Mouse (Mus musculus) MEL (cell line): Measurements from ENCODE around the gene Rdh11. TPM values are rescaled to one million over a fixed set of nuclear protein-coding genes. Genes with fewer than 3 reads are reported as not detected.

Experiments
- DNase-seq: peaks from one replicate; pipeline ENCODE4 v3.0.0; 2011; ENCODE audit warnings: low read depth, low spot score
- H3K27ac ChIP-seq: 2 replicates; pipeline ENCODE4 v1.5.1; 2012; ENCODE audit warnings: low read depth, mild to moderate bottlenecking, control low read depth, low read length, moderate library complexity; ENCODE audit not compliant: control insufficient read depth
- H3K27me3 ChIP-seq, 2 experiments: fragments of 150-350 bp in 1 of 2; sonication (generic) in 1 of 2; 2 replicates each; pipeline ENCODE4 v1.6.1; 2012; ENCODE audit warnings: low read length in 2 of 2, mild to moderate bottlenecking in 2 of 2, improper control_type of control experiment in 1 of 2, moderate library complexity in 1 of 2; ENCODE audit not compliant: insufficient read depth in 2 of 2, control insufficient read depth in 1 of 2
- H3K36me3 ChIP-seq, 2 experiments: 2 replicates each; pipeline ENCODE4 v1.6.1; 2012 to 2014; ENCODE audit warnings: low read length in 2 of 2, improper control_type of control experiment in 1 of 2, inconsistent platforms in 1 of 2, mild to moderate bottlenecking in 1 of 2; ENCODE audit not compliant: insufficient read depth in 2 of 2, control insufficient read depth in 1 of 2
- H3K4me1 ChIP-seq, 2 experiments: fragments of 150-350 bp in 1 of 2; sonication (generic) in 1 of 2; 2 replicates each; pipeline ENCODE4 v1.6.1; 2012; ENCODE audit warnings: low read length in 2 of 2, improper control_type of control experiment in 1 of 2, mild to moderate bottlenecking in 1 of 2; ENCODE audit not compliant: insufficient read depth in 2 of 2, control insufficient read depth in 1 of 2
- H3K4me3 ChIP-seq, 2 experiments: fragments of 150-350 bp in 1 of 2; sonication (generic) in 1 of 2; 2 replicates each; pipeline ENCODE4 v1.5.1; 2012; ENCODE audit warnings: low read depth in 2 of 2, low read length in 2 of 2, mild to moderate bottlenecking in 2 of 2, moderate library complexity in 2 of 2, control low read depth in 1 of 2, improper control_type of control experiment in 1 of 2; ENCODE audit not compliant: control insufficient read depth in 1 of 2, insufficient read depth in 1 of 2
- H3K79me2 ChIP-seq: 2 replicates; pipeline ENCODE4 v1.6.1; 2012; ENCODE audit warnings: mild to moderate bottlenecking, low read length, moderate library complexity; ENCODE audit not compliant: control insufficient read depth, poor library complexity, insufficient read depth
- H3K9ac ChIP-seq: 2 replicates; pipeline ENCODE4 v1.6.1; 2012; ENCODE audit warnings: low read depth, mild to moderate bottlenecking, control low read depth, low read length, moderate library complexity; ENCODE audit not compliant: control insufficient read depth, poor library complexity, severe bottlenecking
- H3K9me3 ChIP-seq: fragments of 150-350 bp; sonication (generic); replicated peaks from 2 replicates; pipeline ENCODE4 v1.6.1; 2012; ENCODE audit warnings: mild to moderate bottlenecking, low read length, improper control_type of control experiment, moderate library complexity; ENCODE audit not compliant: insufficient read depth
- CHD1 ChIP-seq: IDR thresholded peaks from 2 replicates; pipeline ENCODE4 v1.6.1; 2012; ENCODE audit warnings: low read depth, mild to moderate bottlenecking, inconsistent platforms, low read length, improper control_type of control experiment
- CTCF ChIP-seq, 3 experiments: IDR thresholded peaks in 2 of 3; conservative IDR thresholded peaks in 1 of 3; 2 replicates each; pipeline ENCODE4 v1.5.1; 2011 to 2012; ENCODE audit warnings: low read length in 3 of 3, low read depth in 2 of 3, mild to moderate bottlenecking in 2 of 3, improper control_type of control experiment in 1 of 3, inconsistent platforms in 1 of 3, mixed read lengths in 1 of 3, moderate library complexity in 1 of 3; ENCODE audit not compliant: control insufficient read depth in 1 of 3, insufficient read depth in 1 of 3, poor library complexity in 1 of 3, severe bottlenecking in 1 of 3
- E2F4 ChIP-seq: IDR thresholded peaks from 2 replicates; pipeline ENCODE4 v1.6.1; 2011; ENCODE audit warnings: low read depth, low read length, improper control_type of control experiment, borderline replicate concordance
- ELF1 ChIP-seq: IDR thresholded peaks from 2 replicates; pipeline ENCODE4 v1.6.1; 2014; ENCODE audit warnings: low read depth, mild to moderate bottlenecking, inconsistent platforms, low read length, improper control_type of control experiment, moderate library complexity
- EP300 ChIP-seq, 2 experiments: IDR thresholded peaks; 2 replicates each; pipeline ENCODE4 v1.6.1; 2011; ENCODE audit warnings: improper control_type of control experiment in 2 of 2, low read length in 2 of 2, low read depth in 1 of 2, mild to moderate bottlenecking in 1 of 2
- ETS1 ChIP-seq: IDR thresholded peaks from 2 replicates; pipeline ENCODE4 v1.6.1; 2012; ENCODE audit warnings: low read depth, mild to moderate bottlenecking, inconsistent platforms, low read length, improper control_type of control experiment, moderate library complexity
- GATA1 ChIP-seq: IDR thresholded peaks from 2 replicates; pipeline ENCODE4 v1.6.1; 2011; ENCODE audit warnings: low read depth, low read length, improper control_type of control experiment
- HCFC1 ChIP-seq: IDR thresholded peaks from 2 replicates; pipeline ENCODE4 v1.6.1; 2012; ENCODE audit warnings: low read depth, mild to moderate bottlenecking, inconsistent platforms, low read length, improper control_type of control experiment, moderate library complexity
- JUND ChIP-seq: IDR thresholded peaks from 2 replicates; pipeline ENCODE4 v1.6.1; 2011; ENCODE audit warnings: low read depth, mild to moderate bottlenecking, improper control_type of control experiment, low read length
- KAT2A ChIP-seq: conservative IDR thresholded peaks from 2 replicates; pipeline ENCODE4 v1.6.1; 2012; ENCODE audit warnings: low read depth, low read length, improper control_type of control experiment, inconsistent platforms
- MAX ChIP-seq: IDR thresholded peaks from 2 replicates; pipeline ENCODE4 v1.6.1; 2011; ENCODE audit warnings: low read length, improper control_type of control experiment
- MAZ ChIP-seq: IDR thresholded peaks from 2 replicates; pipeline ENCODE4 v1.6.1; 2012; ENCODE audit warnings: low read depth, mild to moderate bottlenecking, inconsistent platforms, low read length, improper control_type of control experiment
- MEF2A ChIP-seq: IDR thresholded peaks from 2 replicates; pipeline ENCODE4 v1.6.1; 2014; ENCODE audit warnings: low read depth, mild to moderate bottlenecking, inconsistent platforms, low read length, improper control_type of control experiment; ENCODE audit not compliant: poor library complexity, insufficient replicate concordance, severe bottlenecking; ENCODE audit errors: extremely low read depth
- MXI1 ChIP-seq: IDR thresholded peaks from 2 replicates; pipeline ENCODE4 v1.6.1; 2011; ENCODE audit warnings: mild to moderate bottlenecking, low read depth, low read length, improper control_type of control experiment
- MYB ChIP-seq: IDR thresholded peaks from 2 replicates; pipeline ENCODE4 v1.6.1; 2011; ENCODE audit warnings: mild to moderate bottlenecking, low read depth, low read length, improper control_type of control experiment
- NELFE ChIP-seq: IDR thresholded peaks from 2 replicates; pipeline ENCODE4 v1.6.1; 2011; ENCODE audit warnings: low read depth, low read length, improper control_type of control experiment
- NRF1 ChIP-seq: IDR thresholded peaks from 2 replicates; pipeline ENCODE4 v1.6.1; 2014; ENCODE audit warnings: low read depth, mild to moderate bottlenecking, inconsistent platforms, low read length, improper control_type of control experiment, moderate library complexity; ENCODE audit not compliant: poor library complexity, insufficient read depth, severe bottlenecking
- POLR2A ChIP-seq, 2 experiments: IDR thresholded peaks; 2 replicates each; pipeline ENCODE4 v1.6.1; 2011 to 2012; ENCODE audit warnings: low read length in 2 of 2, mild to moderate bottlenecking in 2 of 2, control low read depth in 1 of 2, improper control_type of control experiment in 1 of 2, low read depth in 1 of 2, moderate library complexity in 1 of 2; ENCODE audit not compliant: control insufficient read depth in 1 of 2, insufficient read depth in 1 of 2, poor library complexity in 1 of 2
- POLR2AphosphoS5 ChIP-seq: IDR thresholded peaks from 2 replicates; pipeline ENCODE4 v1.6.1; 2012; ENCODE audit warnings: low read depth, borderline replicate concordance, mild to moderate bottlenecking, inconsistent platforms, low read length, moderate library complexity, mixed read lengths
- RCOR1 ChIP-seq: IDR thresholded peaks from 2 replicates; pipeline ENCODE4 v1.6.1; 2012; ENCODE audit warnings: low read depth, mild to moderate bottlenecking, inconsistent platforms, low read length, improper control_type of control experiment
- SIN3A ChIP-seq: IDR thresholded peaks from 2 replicates; pipeline ENCODE4 v1.6.1; 2012; ENCODE audit warnings: low read length, improper control_type of control experiment, inconsistent platforms
- SMC3 ChIP-seq: IDR thresholded peaks from 2 replicates; pipeline ENCODE4 v1.6.1; 2011; ENCODE audit warnings: low read depth, low read length, improper control_type of control experiment
- TAL1 ChIP-seq: IDR thresholded peaks from 2 replicates; pipeline ENCODE4 v1.6.1; 2012; ENCODE audit warnings: mild to moderate bottlenecking, inconsistent platforms, low read length, moderate library complexity, mixed read lengths
- TBP ChIP-seq: IDR thresholded peaks from 2 replicates; pipeline ENCODE4 v1.8.0; 2011; ENCODE audit warnings: low read depth, low read length, improper control_type of control experiment
- TCF12 ChIP-seq: IDR thresholded peaks from 2 replicates; pipeline ENCODE4 v1.6.1; 2014; ENCODE audit warnings: low read depth, mild to moderate bottlenecking, inconsistent platforms, low read length, improper control_type of control experiment, moderate library complexity
- UBTF ChIP-seq: IDR thresholded peaks from 2 replicates; pipeline ENCODE4 v1.6.1; 2012; ENCODE audit warnings: low read depth, mild to moderate bottlenecking, inconsistent platforms, low read length, improper control_type of control experiment, moderate library complexity, borderline replicate concordance; ENCODE audit not compliant: insufficient read depth
- USF1 ChIP-seq: IDR thresholded peaks from 2 replicates; pipeline ENCODE4 v1.6.1; 2014; ENCODE audit warnings: low read depth, mild to moderate bottlenecking, inconsistent platforms, low read length, improper control_type of control experiment, moderate library complexity
- ZC3H11A ChIP-seq: IDR thresholded peaks from 2 replicates; pipeline ENCODE4 v1.6.1; 2012; ENCODE audit warnings: low read depth, mild to moderate bottlenecking, inconsistent platforms, low read length, improper control_type of control experiment
- ZKSCAN1 ChIP-seq: IDR thresholded peaks from 2 replicates; pipeline ENCODE4 v1.6.1; 2012; ENCODE audit warnings: low read depth, mild to moderate bottlenecking, inconsistent platforms, low read length, improper control_type of control experiment, moderate library complexity
- ZMIZ1 ChIP-seq: IDR thresholded peaks from 2 replicates; pipeline ENCODE4 v1.6.1; 2012; ENCODE audit warnings: low read depth, mild to moderate bottlenecking, inconsistent platforms, low read length, improper control_type of control experiment, moderate library complexity
- ZNF384 ChIP-seq: IDR thresholded peaks from 2 replicates; pipeline ENCODE4 v1.6.1; 2012; ENCODE audit warnings: low read depth, mild to moderate bottlenecking, inconsistent platforms, low read length, improper control_type of control experiment
- polyA plus RNA-seq, 2 experiments: library from polyadenylated mRNA; stranded (reverse) in 1 of 2; unstranded in 1 of 2; fragments of >175 nt in 1 of 2; fragments of >200 nt in 1 of 2; gene quantifications; 2 replicates each; pipeline versions ENCODE4 v1.2.1 to v1.2.4; 2012; ENCODE audit warnings: low replicate concordance in 2 of 2, low read depth in 1 of 2; ENCODE audit not compliant: insufficient read length in 2 of 2, insufficient read depth in 1 of 2, missing spikeins in 1 of 2
- total RNA-seq: library from RNA; depleted of rRNA; stranded (reverse); fragments of 300-350 nt; gene quantifications from 2 replicates; pipeline ENCODE4 v1.2.3, GENCODE M21; 2012

Gene Rdh11
- total and polyA plus RNA-seq, 3 experiments, result 22.0 to 44.5 (median 29.8) TPM

- Histone ChIP-seq H3K4me1 (peaks cover 0 to 12% of the 10 kb centered on the region in 2 experiments; a peak in 3 of 4 replicates), H3K9me3 (no peaks in the 10 kb centered on the region), H3K79me2 (no peaks in the 10 kb centered on the region; the same call in 1 of the 2 replicates), H3K36me3 (peaks cover 6 to 8% of the 10 kb centered on the region in 2 experiments), H3K4me3 (peak overlapping the region; percentile 73 to 97), H3K27me3 (no peaks in the 10 kb centered on the region), H3K9ac (peak overlapping the region; percentile 68), H3K27ac (0 out of 2 replicates have a peak overlapping the region, but pooled peaks have one; percentile 14)
- TF ChIP-seq CTCF (IDR thresholded peaks at IDR 0.05 in 2 of 3, conservative IDR thresholded peaks at IDR 0.05 in 1 of 3; ENCODE audit: control insufficient read depth in 1 of 3, insufficient read depth in 1 of 3, low read depth in 2 of 3, low read length in 3 of 3, poor library complexity in 1 of 3, severe bottlenecking in 1 of 3) (peak in 2 of 3 experiments; percentile 21 to 37; a peak in 2 of 6 replicates), CHD1 (no peak), E2F4 (peak; percentile 39; the same call in 1 of the 2 replicates), GATA1 (no peak), SIN3A (peak; percentile 90), SMC3 (no peak), NRF1 (0 out of 2 replicates have a peak, but pooled peaks have one; percentile 11), ETS1 (0 out of 2 replicates have a peak, but pooled peaks have one; percentile 20), EP300 (IDR thresholded peaks at IDR 0.05; ENCODE audit: low read depth in 1 of 2, low read length in 2 of 2) (peak in 1 of 2 experiments; percentile 48; a peak in 2 of 4 replicates), POLR2A (IDR thresholded peaks at IDR 0.05; ENCODE audit: control insufficient read depth in 1 of 2, insufficient read depth in 1 of 2, low read depth in 1 of 2, low read length in 2 of 2, poor library complexity in 1 of 2) (peak in 1 of 2 experiments; percentile 60; a peak in 2 of 4 replicates), ELF1 (peak; percentile 68), TAL1 (no peak), MXI1 (peak; percentile 49; the same call in 1 of the 2 replicates), POLR2AphosphoS5 (no peak), JUND (no peak), TBP (peak; percentile 63), RCOR1 (no peak), MYB (peak; percentile 97), ZNF384 (no peak), USF1 (no peak), TCF12 (peak; percentile 35; the same call in 1 of the 2 replicates), ZC3H11A (no peak), UBTF (no peak), HCFC1 (peak; percentile 98), NELFE (peak; percentile 29; the same call in 1 of the 2 replicates), ZMIZ1 (no peak), MAZ (no peak), MEF2A (no peak), MAX (no peak), KAT2A (peak; percentile 79; the same call in 1 of the 2 replicates), ZKSCAN1 (no peak)
- DNase-seq, result peak; percentile 93
Observed at GRCm38 (mm10) chr12:79191701-79192100, 392 bp downstream of the Rdh11 start.
